Mouse (Mus musculus) neural tube, embryonic 11.5 days (tissue): ENCODE results near the gene B430218F22Rik. TPM values are rescaled to one million over a fixed set of nuclear protein-coding genes. Genes with fewer than 3 reads are reported as not detected.
"Not testable (repeated sequence)": the region's sequence is repeated elsewhere in the genome, so short reads cannot be mapped to it uniquely, and the experiment has no call there.

Experiments used
- ATAC-seq: fragments of 200-750 bp; cut with Nextera tagmentation; 2 replicates; pipeline ENCODE4 v1.8.0; 2017; ENCODE audit warnings: moderate number of reproducible peaks, mild to moderate bottlenecking, moderate TSS enrichment, moderate library complexity; ENCODE audit not compliant: insufficient read depth, low FRiP score, low TSS enrichment
- DNase-seq: peaks from one replicate; pipeline ENCODE4 v3.0.0-alpha.2; 2015; ENCODE audit warnings: low spot score
- H3K27ac ChIP-seq: fragments of 300-500 bp; sonication (generic); 2 replicates; pipeline ENCODE4 v1.5.1; 2014; ENCODE audit warnings: low read depth, mild to moderate bottlenecking, low read length
- H3K27me3 ChIP-seq: fragments of 300-500 bp; sonication (generic); 2 replicates; pipeline ENCODE4 v1.6.1; 2014; ENCODE audit warnings: mild to moderate bottlenecking, low read length, mixed read lengths; ENCODE audit not compliant: control insufficient read depth, insufficient read depth
- H3K36me3 ChIP-seq: fragments of 300-500 bp; sonication (generic); 2 replicates; pipeline ENCODE4 v1.6.1; 2014; ENCODE audit warnings: mild to moderate bottlenecking, low read length, moderate library complexity, mixed read lengths; ENCODE audit not compliant: control insufficient read depth, insufficient read depth
- H3K4me1 ChIP-seq: fragments of 300-500 bp; sonication (generic); 2 replicates; pipeline ENCODE4 v1.6.1; 2014; ENCODE audit warnings: low read length, mixed read lengths; ENCODE audit not compliant: control insufficient read depth, insufficient read depth
- H3K4me2 ChIP-seq: fragments of 300-500 bp; sonication (generic); 2 replicates; pipeline ENCODE4 v1.6.1; 2014; ENCODE audit warnings: low read depth, mild to moderate bottlenecking, moderate library complexity
- H3K4me3 ChIP-seq: fragments of 300-500 bp; sonication (generic); 2 replicates; pipeline ENCODE4 v1.5.1; 2014; ENCODE audit warnings: low read depth, low read length
- H3K9ac ChIP-seq: fragments of 300-500 bp; sonication (generic); 2 replicates; pipeline ENCODE4 v1.6.1; 2014; ENCODE audit warnings: mild to moderate bottlenecking, low read length
- H3K9me3 ChIP-seq: fragments of 300-500 bp; sonication (generic); 2 replicates; pipeline ENCODE4 v1.6.1; 2016; ENCODE audit warnings: low read length; ENCODE audit not compliant: control insufficient read depth
- WGBS: fragments of 180-500 bp; shearing (Covaris S2); extraction: QIAGEN DNeasy Blood & Tissue Kit; methylation state at CpG from one replicate; pipeline ENCODE4 v1.1.7; 2014; 5-methylcytosine and 5-hydroxymethylcytosine counted together
- polyA plus RNA-seq: library from polyadenylated mRNA; unstranded; fragments of >200 nt; fragmentation: Nextera tagmentation; extraction: Ambion mirVana; gene quantifications from 2 replicates; pipeline ENCODE4 v1.2.1, GENCODE M21; 2014

Gene B430218F22Rik
- polyA plus RNA-seq: 0.52 and 0.82 TPM in 2 replicates

- H3K9ac ChIP-seq: peak within 1 kb of the TSS; percentile 87
- no peaks in the 10 kb centered on the region for H3K9me3 ChIP-seq
- H3K4me2 ChIP-seq: peak within 1 kb of the TSS; percentile 50
- 0 out of 2 replicates have a peak within 1 kb of the TSS, but pooled peaks have one; percentile 62 for H3K27ac ChIP-seq
- H3K27me3 ChIP-seq: no peaks in the 10 kb centered on the region
- peak; percentile 94 for DNase-seq
- WGBS: under 1% methylated on average over 93 of the region's 93 CpGs
- peak; percentile 97 for ATAC-seq
- H3K4me3 ChIP-seq: peak within 1 kb of the TSS; percentile 95
- peaks cover 6% of the 10 kb centered on the region; the same call in 1 of the 2 replicates for H3K4me1 ChIP-seq
- H3K36me3 ChIP-seq: peaks cover 2% of the 10 kb centered on the region; the same call in 1 of the 2 replicates
Observed at GRCm38 (mm10) chr13:118386511-118387447, at the start of gene B430218F22Rik, which contains the start of gene Mrps30. B430218F22Rik (plus strand) TSS chr13:118386630. Mrps30 (minus strand) TSS chr13:118387252.

DNA sequence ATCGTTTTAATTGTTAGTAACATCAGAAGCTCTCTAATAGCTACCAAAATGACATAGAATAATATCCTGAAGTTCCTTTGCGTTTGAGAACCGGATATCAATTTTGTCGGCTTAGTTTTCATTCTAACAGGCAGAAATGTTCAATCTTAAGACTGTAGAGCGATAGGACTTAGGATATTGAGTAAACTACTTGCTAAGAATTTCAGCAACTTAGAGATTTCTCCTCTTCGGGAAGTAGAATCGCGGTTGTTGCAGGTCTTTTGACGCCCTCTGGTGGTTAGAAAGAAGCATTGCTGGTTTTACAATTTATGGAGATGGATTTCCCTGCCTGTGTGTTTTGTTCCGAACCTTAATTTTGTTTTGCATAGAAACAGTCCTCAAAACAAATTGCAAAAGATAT lies 36.2 kb upstream of the B430218F22Rik start:
- Histone ChIP-seq H3K27me3 (no peaks in the 10 kb centered on the region), H3K36me3 (no peaks in the 10 kb centered on the region), H3K9me3 (no peaks in the 10 kb centered on the region), H3K4me1 (no peaks in the 10 kb centered on the region), H3K9ac (no peak overlapping the region), H3K27ac (no peak overlapping the region), H3K4me2 (no peak overlapping the region), H3K4me3 (no peak overlapping the region)
- ATAC-seq: no peak
- no peak for DNase-seq
- 24% methylated on average over 10 of the region's 10 CpGs for WGBS

DNA sequence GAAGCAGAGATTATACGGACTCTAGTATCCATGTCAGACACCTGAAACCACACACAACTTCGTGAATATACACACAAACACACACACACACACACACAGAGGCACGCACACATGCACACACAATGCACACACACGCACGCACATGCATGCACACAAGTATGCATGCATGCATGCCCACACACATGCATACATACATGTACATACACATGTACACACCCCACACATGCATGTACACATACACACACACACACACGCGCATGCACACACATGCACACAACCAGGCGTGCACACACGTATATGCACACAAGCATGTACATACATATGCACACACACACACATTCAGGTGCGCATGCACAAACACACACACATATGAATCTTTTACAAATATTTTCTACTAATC lies 35.6 kb upstream of the B430218F22Rik start:
- no peaks in the 10 kb centered on the region for H3K4me1 ChIP-seq
- no peak overlapping the region for H3K4me2 ChIP-seq
- H3K36me3 ChIP-seq: no peaks in the 10 kb centered on the region
- H3K27ac ChIP-seq: no peak overlapping the region
- ATAC-seq: peak; percentile 46; the same call in 1 of the 2 replicates
- H3K4me3 ChIP-seq: no peak overlapping the region
- no peaks in the 10 kb centered on the region for H3K9me3 ChIP-seq
- no peak overlapping the region for H3K9ac ChIP-seq
- no peaks in the 10 kb centered on the region for H3K27me3 ChIP-seq
- WGBS: 89% methylated on average over 10 of the region's 10 CpGs
- DNase-seq: no peak

DNA sequence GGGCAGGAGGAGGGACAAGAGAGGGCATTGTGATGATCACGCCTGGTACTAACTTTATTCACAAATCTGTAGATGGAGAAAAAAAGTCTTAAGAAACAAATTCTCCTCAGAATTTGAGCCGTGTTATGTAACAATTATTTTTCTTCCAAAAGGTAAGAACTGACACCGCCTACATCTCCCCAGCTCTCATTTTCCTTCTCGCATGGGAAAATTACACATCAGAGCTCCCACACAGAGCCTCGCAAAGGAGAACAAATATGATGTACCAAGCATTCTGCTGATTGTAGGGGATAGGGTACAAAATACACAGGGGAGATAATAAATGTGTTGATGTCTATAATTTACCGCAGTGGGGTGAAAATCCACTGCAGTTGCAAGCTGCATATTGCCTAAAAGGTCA lies 23.1 kb upstream of the B430218F22Rik start:
- H3K9me3 ChIP-seq: no peaks in the 10 kb centered on the region
- H3K4me2 ChIP-seq: no peak overlapping the region
- ATAC-seq (no peak), DNase-seq (no peak)
- H3K27me3 ChIP-seq: no peaks in the 10 kb centered on the region
- H3K36me3 ChIP-seq: no peaks in the 10 kb centered on the region
- no peaks in the 10 kb centered on the region for H3K4me1 ChIP-seq
- 94% methylated on average over 6 of the region's 6 CpGs for WGBS
- H3K4me3 ChIP-seq: no peak overlapping the region
- no peak overlapping the region for H3K27ac ChIP-seq
- no peak overlapping the region for H3K9ac ChIP-seq

DNA sequence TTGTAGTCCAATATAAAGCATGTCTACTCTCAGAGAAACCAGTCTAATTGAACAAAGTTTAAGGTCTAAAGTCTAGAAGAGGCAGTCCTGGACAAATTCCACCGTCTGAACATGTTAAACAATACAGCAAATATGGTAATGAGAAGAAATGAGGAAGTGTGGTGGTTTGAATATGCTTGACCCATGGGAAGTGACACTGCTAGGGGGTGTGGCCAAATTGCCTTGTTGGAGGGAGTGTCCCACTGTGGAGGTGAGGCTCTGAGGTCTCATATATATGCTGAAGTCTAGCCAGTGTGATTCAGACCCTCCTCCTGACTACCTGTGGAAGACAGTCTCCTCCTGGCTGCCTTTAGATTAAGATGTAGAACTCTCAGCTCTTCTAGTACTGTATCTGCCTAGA lies 20.7 kb upstream of the B430218F22Rik start:
- Histone ChIP-seq H3K4me2 (no peak overlapping the region), H3K9me3 (no peaks in the 10 kb centered on the region), H3K27me3 (no peaks in the 10 kb centered on the region), H3K4me1 (no peaks in the 10 kb centered on the region), H3K27ac (no peak overlapping the region), H3K9ac (no peak overlapping the region), H3K36me3 (no peaks in the 10 kb centered on the region), H3K4me3 (no peak overlapping the region)
- ATAC-seq (no peak), DNase-seq (no peak)
- WGBS: 86% methylated on average over 1 of the region's 1 CpGs

- H3K36me3 ChIP-seq: no peaks in the 10 kb centered on the region
- H3K4me1 ChIP-seq: no peaks in the 10 kb centered on the region
- H3K27me3 ChIP-seq: no peaks in the 10 kb centered on the region
- no peak overlapping the region for H3K27ac ChIP-seq
- no peaks in the 10 kb centered on the region for H3K9me3 ChIP-seq
- no peak overlapping the region for H3K4me2 ChIP-seq
- WGBS: 91% methylated on average over 4 of the region's 4 CpGs
- H3K4me3 ChIP-seq: no peak overlapping the region
- no peak overlapping the region for H3K9ac ChIP-seq
- DNase-seq: no peak
- no peak for ATAC-seq
Observed at GRCm38 (mm10) chr13:118372871-118373270, 13.6 kb upstream of the B430218F22Rik start.

DNA sequence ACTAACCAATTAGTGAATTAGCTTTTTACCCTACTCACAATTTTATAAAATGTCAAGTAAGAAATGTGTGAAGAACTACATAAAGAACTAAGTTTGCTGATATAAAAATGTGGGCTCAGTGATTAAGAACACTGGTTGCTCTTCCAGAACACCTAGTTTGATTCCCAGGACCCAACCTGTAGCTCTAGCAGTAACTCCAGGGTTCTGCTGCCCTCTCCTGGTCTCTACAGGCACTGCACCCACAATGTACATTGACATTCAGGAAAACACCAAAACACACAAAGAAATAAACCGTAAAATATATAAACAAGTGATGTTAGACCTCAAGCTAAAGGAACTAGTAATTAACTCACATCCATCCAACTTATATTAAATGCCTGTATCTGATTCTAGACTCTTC lies 7.3 kb upstream of the B430218F22Rik start:
- Histone ChIP-seq H3K4me3 (no peak overlapping the region), H3K4me1 (no peaks in the 10 kb centered on the region), H3K27me3 (no peaks in the 10 kb centered on the region), H3K9me3 (no peaks in the 10 kb centered on the region), H3K4me2 (no peak overlapping the region), H3K36me3 (peaks cover 2% of the 10 kb centered on the region; the same call in 1 of the 2 replicates), H3K9ac (no peak overlapping the region), H3K27ac (no peak overlapping the region)
- ATAC-seq (no peak), DNase-seq (peak; percentile 64)
- WGBS: 64% methylated on average over 1 of the region's 1 CpGs

DNA sequence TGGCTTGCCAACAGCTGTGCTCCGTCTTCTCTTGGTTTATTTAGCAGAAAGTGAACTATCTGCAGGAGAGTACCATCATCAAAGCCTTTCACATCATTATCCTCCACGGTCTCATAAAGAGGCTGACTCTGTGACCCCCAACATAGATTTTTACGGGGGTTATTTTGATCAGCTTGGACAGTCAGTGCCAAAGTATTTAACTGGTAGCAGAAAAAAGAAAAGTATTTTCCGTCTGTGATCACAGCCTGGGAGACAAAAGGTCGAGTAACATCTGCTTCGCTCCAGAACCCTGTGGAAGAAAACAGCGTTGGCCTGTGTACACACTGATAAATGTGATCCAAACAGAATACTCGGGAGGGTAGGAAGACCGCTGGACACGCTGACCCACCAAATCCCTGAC lies 6.0 kb upstream of the B430218F22Rik start:
- H3K9me3 ChIP-seq: no peaks in the 10 kb centered on the region
- peaks cover 2% of the 10 kb centered on the region; the same call in 1 of the 2 replicates for H3K36me3 ChIP-seq
- ATAC-seq (no peak), DNase-seq (no peak)
- H3K27ac ChIP-seq: no peak overlapping the region
- peaks cover under 1% of the 10 kb centered on the region; the same call in 1 of the 2 replicates for H3K4me1 ChIP-seq
- 80% methylated on average over 10 of the region's 10 CpGs for WGBS
- H3K9ac ChIP-seq: no peak overlapping the region
- H3K4me2 ChIP-seq: no peak overlapping the region
- no peak overlapping the region for H3K4me3 ChIP-seq
- H3K27me3 ChIP-seq: no peaks in the 10 kb centered on the region

DNA sequence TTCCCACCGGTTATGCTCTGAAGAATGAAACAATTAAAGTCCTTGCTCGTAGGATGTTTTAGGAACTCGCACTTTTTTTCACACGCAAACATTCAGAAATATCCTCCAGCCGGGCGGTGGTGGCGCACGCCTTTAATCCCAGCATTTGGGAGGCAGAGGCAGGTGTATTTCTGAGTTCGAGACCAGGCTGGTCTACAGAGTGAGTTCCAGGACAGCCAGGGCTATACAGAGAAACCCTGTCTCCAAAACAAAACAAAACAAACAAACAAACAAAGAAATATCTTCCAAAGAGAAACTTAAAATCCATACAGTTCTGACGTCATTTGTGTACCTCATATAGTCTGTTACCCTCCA lies 995 bp downstream of the B430218F22Rik start:
- H3K9ac ChIP-seq, H3K27ac ChIP-seq, H3K27me3 ChIP-seq, H3K4me1 ChIP-seq, H3K36me3 ChIP-seq, DNase-seq, H3K9me3 ChIP-seq: not testable (repeated sequence)
- peak; percentile 70 for ATAC-seq
- Histone ChIP-seq H3K4me3 (peak overlapping the region; percentile 95), H3K4me2 (peak overlapping the region; percentile 19; the same call in 1 of the 2 replicates)
- WGBS: 12% methylated on average over 10 of the region's 10 CpGs
